Mouse (Mus musculus) forebrain, embryonic 15.5 days (tissue): ENCODE data around the gene Tanc1. TPM values are rescaled to one million over a fixed set of nuclear protein-coding genes. Genes with fewer than 3 reads are reported as not detected.

Experiments
- ATAC-seq: fragments of 200-750 bp; cut with Nextera tagmentation; replicated peaks from 2 replicates; pipeline ENCODE4 v1.8.0; 2017; ENCODE audit warnings: mild to moderate bottlenecking, moderate TSS enrichment, moderate library complexity
- H3K27ac ChIP-seq: fragments of 300-500 bp; sonication (generic); replicated peaks from 2 replicates; pipeline ENCODE4 v1.5.1; 2015; ENCODE audit warnings: mild to moderate bottlenecking, inconsistent platforms
- H3K27me3 ChIP-seq: fragments of 300-500 bp; sonication (generic); 2 replicates; pipeline ENCODE4 v1.6.1; 2015; ENCODE audit warnings: inconsistent platforms
- H3K36me3 ChIP-seq: fragments of 300-500 bp; sonication (generic); 2 replicates; pipeline ENCODE4 v1.6.1; 2015; ENCODE audit warnings: mild to moderate bottlenecking, inconsistent platforms
- H3K4me1 ChIP-seq: fragments of 300-500 bp; sonication (generic); 2 replicates; pipeline ENCODE4 v1.6.1; 2015; ENCODE audit warnings: inconsistent platforms
- H3K4me2 ChIP-seq: fragments of 300-500 bp; sonication (generic); replicated peaks from 2 replicates; pipeline ENCODE4 v1.6.1; 2015; ENCODE audit warnings: mild to moderate bottlenecking, inconsistent platforms
- H3K4me3 ChIP-seq: fragments of 300-500 bp; sonication (generic); 2 replicates; pipeline ENCODE4 v1.5.1; 2015; ENCODE audit warnings: mild to moderate bottlenecking, inconsistent platforms
- H3K9ac ChIP-seq: fragments of 300-500 bp; sonication (generic); replicated peaks from 2 replicates; pipeline ENCODE4 v1.6.1; 2015; ENCODE audit warnings: mild to moderate bottlenecking, inconsistent platforms
- H3K9me3 ChIP-seq: fragments of 300-500 bp; sonication (generic); 2 replicates; pipeline ENCODE4 v1.6.1; 2016; ENCODE audit warnings: inconsistent platforms
- WGBS: fragments of 180-500 bp; shearing (Covaris S2); methylation state at CpG from one replicate; pipeline ENCODE4 v1.1.7; 2015; ENCODE audit warnings: mixed read lengths; 5-methylcytosine and 5-hydroxymethylcytosine counted together
- polyA plus RNA-seq: library from polyadenylated mRNA; unstranded; fragments of >200 nt; fragmentation: Nextera tagmentation; extraction: Ambion mirVana; gene quantifications from 2 replicates; pipeline ENCODE4 v1.2.1, GENCODE M21; 2015

The Tanc1 gene
- polyA plus RNA-seq, 1 experiment from 2014 or later: 9.1 TPM

GRCm38 (mm10) chr2:59637040-59637785 lies 25.4 kb downstream of the Tanc1 start:
- no peak for ATAC-seq
- WGBS: 95% methylated on average over 18 of the region's 18 CpGs
- no peak overlapping the region for H3K4me3 ChIP-seq
- no peak overlapping the region for H3K9ac ChIP-seq
- H3K4me1 ChIP-seq: no peaks in the 10 kb centered on the region
- no peaks in the 10 kb centered on the region for H3K36me3 ChIP-seq
- H3K27ac ChIP-seq: no peak overlapping the region
- no peaks in the 10 kb centered on the region for H3K27me3 ChIP-seq
- H3K9me3 ChIP-seq: no peaks in the 10 kb centered on the region
- no peak overlapping the region for H3K4me2 ChIP-seq

DNA sequence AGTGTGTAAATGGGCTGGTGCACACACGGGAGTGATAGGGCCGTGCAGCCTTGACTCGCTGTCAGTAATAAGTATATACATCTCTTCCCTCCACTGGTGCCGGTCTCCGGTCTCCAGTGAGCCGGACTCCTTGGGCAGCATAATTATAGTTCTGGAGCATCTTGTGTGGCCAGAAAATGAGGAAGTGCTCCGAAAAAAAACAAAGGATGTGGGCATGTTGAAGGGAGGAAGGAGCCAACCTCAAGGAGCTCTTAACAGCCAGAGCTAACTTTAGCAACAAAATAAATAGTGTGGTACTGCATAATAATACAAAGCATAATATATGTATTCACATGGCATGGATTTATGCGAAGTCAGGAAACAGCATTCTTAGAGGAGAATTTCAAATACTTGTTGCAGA lies 30.9 kb downstream of the Tanc1 start:
- no peak overlapping the region for H3K27ac ChIP-seq
- WGBS: 81% methylated on average over 8 of the region's 8 CpGs
- no peak for ATAC-seq
- no peak overlapping the region for H3K4me2 ChIP-seq
- no peaks in the 10 kb centered on the region for H3K9me3 ChIP-seq
- H3K36me3 ChIP-seq: no peaks in the 10 kb centered on the region
- no peak overlapping the region for H3K4me3 ChIP-seq
- H3K9ac ChIP-seq: no peak overlapping the region
- peaks cover 19% of the 10 kb centered on the region for H3K4me1 ChIP-seq
- H3K27me3 ChIP-seq: no peaks in the 10 kb centered on the region

DNA sequence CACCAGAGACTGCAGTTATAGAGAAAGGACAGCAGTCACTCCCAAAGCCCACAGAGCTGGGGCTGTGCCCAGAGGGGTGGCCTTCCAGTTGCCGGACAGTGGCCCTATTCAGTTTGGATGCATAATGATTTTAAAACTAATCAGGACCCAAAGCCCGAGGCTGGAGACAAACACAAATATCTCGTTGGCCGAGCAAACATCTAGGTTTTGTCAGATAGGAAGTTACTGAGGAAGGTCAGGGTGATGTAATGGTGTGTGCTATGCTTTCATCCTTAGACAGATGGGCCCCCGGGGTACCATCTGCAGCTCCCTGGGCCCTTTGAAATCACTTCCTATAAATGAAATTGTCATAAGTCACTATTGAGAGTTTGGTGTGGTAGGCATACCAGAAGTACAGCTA lies 33.0 kb downstream of the Tanc1 start:
- Histone ChIP-seq H3K4me2 (no peak overlapping the region), H3K27ac (no peak overlapping the region), H3K27me3 (no peaks in the 10 kb centered on the region)

DNA sequence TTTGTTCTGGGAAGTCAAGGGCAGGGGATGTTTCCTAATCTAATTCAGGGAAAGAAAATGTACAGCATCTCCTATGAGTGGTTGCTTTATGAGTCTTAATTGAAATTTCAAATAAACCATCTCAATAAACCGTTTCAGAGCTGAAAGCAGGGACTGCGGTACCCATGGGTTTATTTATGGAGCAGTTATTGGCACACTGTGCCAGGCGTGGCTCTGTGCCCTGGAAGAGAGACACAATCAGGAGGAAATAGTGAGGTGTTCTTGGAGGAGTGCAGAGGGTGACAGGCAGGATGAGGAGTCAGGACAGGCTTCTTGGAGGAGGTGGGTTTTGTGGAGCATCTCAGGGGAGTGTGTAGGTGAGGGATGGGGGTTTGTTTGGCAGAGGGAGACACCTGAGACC lies 33.7 kb downstream of the Tanc1 start:
- Histone ChIP-seq H3K4me3 (no peak overlapping the region), H3K9me3 (no peaks in the 10 kb centered on the region), H3K9ac (no peak overlapping the region), H3K36me3 (no peaks in the 10 kb centered on the region), H3K27ac (no peak overlapping the region), H3K27me3 (no peaks in the 10 kb centered on the region), H3K4me2 (no peak overlapping the region), H3K4me1 (peaks cover 30% of the 10 kb centered on the region)
- WGBS: 25% methylated on average over 3 of the region's 3 CpGs
- ATAC-seq: peak; percentile 54

More for the DNA sequence above, 33.0 kb downstream of the Tanc1 start:
- 32% methylated on average over 5 of the region's 5 CpGs for WGBS
- no peaks in the 10 kb centered on the region for H3K36me3 ChIP-seq
- peaks cover 30% of the 10 kb centered on the region for H3K4me1 ChIP-seq
- ATAC-seq: no peak
- no peak overlapping the region for H3K9ac ChIP-seq
- no peaks in the 10 kb centered on the region for H3K9me3 ChIP-seq
- H3K4me3 ChIP-seq: no peak overlapping the region

GRCm38 (mm10) chr2:59646740-59647390 lies 35.0 kb downstream of the Tanc1 start:
- no peak overlapping the region for H3K4me3 ChIP-seq
- H3K27me3 ChIP-seq: no peaks in the 10 kb centered on the region
- ATAC-seq: no peak
- 85% methylated on average over 20 of the region's 20 CpGs for WGBS
- peaks cover 30% of the 10 kb centered on the region for H3K4me1 ChIP-seq
- H3K9ac ChIP-seq: no peak overlapping the region
- H3K27ac ChIP-seq: no peak overlapping the region
- no peaks in the 10 kb centered on the region for H3K36me3 ChIP-seq
- H3K9me3 ChIP-seq: no peaks in the 10 kb centered on the region
- H3K4me2 ChIP-seq: no peak overlapping the region

DNA sequence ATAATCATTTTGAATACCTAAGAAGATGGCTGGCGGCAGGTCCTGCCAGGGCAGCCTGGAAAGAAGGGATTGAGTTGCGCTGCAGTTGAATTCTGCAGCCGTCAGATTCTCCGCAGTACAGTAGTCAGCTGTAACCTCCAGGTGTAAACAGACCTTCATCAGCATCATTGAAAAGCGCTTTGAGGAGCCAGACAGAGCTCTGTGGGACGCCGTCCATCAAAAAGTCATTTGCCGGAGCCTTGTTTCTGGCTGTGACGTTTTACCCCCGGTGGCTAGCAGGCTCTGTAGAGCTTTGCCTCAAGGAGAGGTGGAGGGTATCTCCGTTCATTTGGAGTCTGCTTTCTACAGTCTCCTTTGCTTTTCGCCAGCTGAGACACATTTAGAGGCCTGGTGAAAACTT lies 36.6 kb downstream of the Tanc1 start:
- 11% methylated on average over 12 of the region's 12 CpGs for WGBS
- H3K4me2 ChIP-seq: 0 out of 2 replicates have a peak overlapping the region, but pooled peaks have one; percentile 6
- ATAC-seq: no peak
- H3K27me3 ChIP-seq: no peaks in the 10 kb centered on the region
- H3K4me3 ChIP-seq: no peak overlapping the region
- H3K9ac ChIP-seq: no peak overlapping the region
- H3K36me3 ChIP-seq: no peaks in the 10 kb centered on the region
- no peak overlapping the region for H3K27ac ChIP-seq
- peaks cover 37% of the 10 kb centered on the region for H3K4me1 ChIP-seq
- H3K9me3 ChIP-seq: no peaks in the 10 kb centered on the region

DNA sequence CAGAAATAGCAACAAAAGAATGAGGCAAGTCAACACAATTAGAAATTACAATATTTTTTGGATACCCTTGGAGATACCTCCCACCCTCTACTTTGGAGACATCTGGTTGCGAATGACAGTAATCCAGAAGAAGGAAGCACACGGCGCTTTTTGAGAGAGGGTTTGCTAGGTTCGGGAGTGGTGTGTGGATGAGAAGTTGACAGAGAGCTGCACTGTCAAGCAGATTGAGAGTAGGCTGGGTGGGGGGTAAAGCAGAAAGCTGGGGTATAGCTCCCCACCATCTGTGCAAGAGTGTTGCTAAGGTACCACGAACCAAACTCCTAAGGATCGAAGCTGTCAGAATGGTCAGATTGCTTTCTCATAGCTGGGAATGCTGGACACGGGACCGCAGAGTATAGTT lies 40.0 kb downstream of the Tanc1 start:
- no peak for ATAC-seq
- no peaks in the 10 kb centered on the region for H3K36me3 ChIP-seq
- H3K4me2 ChIP-seq: no peak overlapping the region
- no peaks in the 10 kb centered on the region for H3K9me3 ChIP-seq
- H3K4me1 ChIP-seq: peaks cover 34% of the 10 kb centered on the region
- no peak overlapping the region for H3K4me3 ChIP-seq
- H3K27me3 ChIP-seq: no peaks in the 10 kb centered on the region
- no peak overlapping the region for H3K9ac ChIP-seq
- 93% methylated on average over 8 of the region's 8 CpGs for WGBS
- H3K27ac ChIP-seq: no peak overlapping the region

DNA sequence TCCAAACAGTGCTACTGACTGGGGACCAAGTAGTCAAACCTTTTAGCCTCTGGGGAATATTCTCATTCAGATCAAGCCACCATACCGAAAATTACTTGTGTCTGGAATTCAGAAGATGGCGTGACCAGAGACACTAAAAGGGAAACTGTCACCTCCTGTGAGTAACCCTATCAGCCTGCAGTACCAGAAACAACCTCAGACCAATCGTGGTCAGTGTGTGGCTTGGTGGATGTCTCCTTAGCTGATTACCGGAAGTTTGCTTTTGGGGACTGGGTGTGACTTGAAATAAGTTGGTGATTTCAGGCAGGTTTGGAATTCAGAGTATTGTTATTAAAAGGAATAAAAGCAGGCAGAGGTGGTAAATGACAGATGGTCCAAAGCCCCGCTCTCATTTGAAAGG lies 40.9 kb downstream of the Tanc1 start:
- no peaks in the 10 kb centered on the region for H3K36me3 ChIP-seq
- no peak overlapping the region for H3K9ac ChIP-seq
- peaks cover 33% of the 10 kb centered on the region for H3K4me1 ChIP-seq
- no peaks in the 10 kb centered on the region for H3K27me3 ChIP-seq
- ATAC-seq: no peak
- 53% methylated on average over 5 of the region's 5 CpGs for WGBS
- H3K4me3 ChIP-seq: no peak overlapping the region
- H3K4me2 ChIP-seq: no peak overlapping the region
- H3K9me3 ChIP-seq: no peaks in the 10 kb centered on the region
- no peak overlapping the region for H3K27ac ChIP-seq

DNA sequence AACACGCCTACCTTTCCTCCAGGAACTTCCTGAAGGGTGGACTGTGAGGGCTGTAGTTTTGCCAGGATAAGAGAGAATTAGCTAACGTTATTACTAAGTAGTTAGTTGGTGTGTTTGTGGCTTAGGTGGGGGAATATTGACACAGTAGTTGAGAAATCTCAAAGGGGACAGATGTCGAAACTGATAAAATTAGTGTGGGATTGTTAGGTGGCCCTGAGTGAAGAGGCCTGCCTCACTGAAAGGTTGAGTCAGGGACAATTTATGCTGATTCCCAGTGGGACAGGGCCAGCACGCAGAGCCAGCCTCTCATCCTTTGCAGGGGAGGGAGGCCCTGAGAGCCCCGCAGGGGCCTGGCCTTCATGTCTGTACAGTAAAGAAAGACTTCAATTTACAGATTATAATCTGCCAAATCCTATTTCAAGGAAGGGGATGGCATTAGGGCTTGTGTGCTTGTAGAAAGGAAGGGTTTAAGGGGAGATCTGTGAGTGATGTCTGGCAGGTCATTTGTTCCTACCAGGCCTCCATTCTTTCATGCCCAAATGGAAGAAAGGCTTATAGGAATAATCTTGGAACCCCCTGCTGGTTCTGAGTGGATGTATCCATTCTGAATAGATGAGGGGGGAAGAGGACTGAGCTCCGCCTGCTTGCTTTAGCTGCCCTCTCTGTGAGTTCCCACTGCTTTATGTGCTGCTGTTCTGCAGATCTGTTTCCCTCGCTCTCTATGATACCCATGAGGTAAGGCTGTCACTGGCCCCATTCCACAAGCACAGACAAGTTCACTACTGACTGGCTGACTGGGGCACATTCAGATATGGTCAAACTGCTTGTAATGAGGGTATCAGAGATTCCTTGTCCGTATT lies 41.7 kb downstream of the Tanc1 start:
- peaks cover 26% of the 10 kb centered on the region for H3K4me1 ChIP-seq
- WGBS: 16% methylated on average over 8 of the region's 8 CpGs
- no peak overlapping the region for H3K9ac ChIP-seq
- peak; percentile 85 for ATAC-seq
- H3K36me3 ChIP-seq: no peaks in the 10 kb centered on the region
- no peak overlapping the region for H3K4me2 ChIP-seq
- peak overlapping the region; percentile 46 for H3K27ac ChIP-seq
- H3K4me3 ChIP-seq: no peak overlapping the region
- no peaks in the 10 kb centered on the region for H3K9me3 ChIP-seq
- H3K27me3 ChIP-seq: no peaks in the 10 kb centered on the region

GRCm38 (mm10) chr2:59655471-59655870 lies 43.6 kb downstream of the Tanc1 start:
- no peak overlapping the region for H3K9ac ChIP-seq
- H3K9me3 ChIP-seq: no peaks in the 10 kb centered on the region
- no peak overlapping the region for H3K4me3 ChIP-seq
- H3K27ac ChIP-seq: 0 out of 2 replicates have a peak overlapping the region, but pooled peaks have one; percentile 7
- ATAC-seq: no peak
- peaks cover 22% of the 10 kb centered on the region for H3K4me1 ChIP-seq
- H3K4me2 ChIP-seq: no peak overlapping the region
- H3K36me3 ChIP-seq: no peaks in the 10 kb centered on the region
- 18% methylated on average over 7 of the region's 7 CpGs for WGBS
- H3K27me3 ChIP-seq: no peaks in the 10 kb centered on the region

DNA sequence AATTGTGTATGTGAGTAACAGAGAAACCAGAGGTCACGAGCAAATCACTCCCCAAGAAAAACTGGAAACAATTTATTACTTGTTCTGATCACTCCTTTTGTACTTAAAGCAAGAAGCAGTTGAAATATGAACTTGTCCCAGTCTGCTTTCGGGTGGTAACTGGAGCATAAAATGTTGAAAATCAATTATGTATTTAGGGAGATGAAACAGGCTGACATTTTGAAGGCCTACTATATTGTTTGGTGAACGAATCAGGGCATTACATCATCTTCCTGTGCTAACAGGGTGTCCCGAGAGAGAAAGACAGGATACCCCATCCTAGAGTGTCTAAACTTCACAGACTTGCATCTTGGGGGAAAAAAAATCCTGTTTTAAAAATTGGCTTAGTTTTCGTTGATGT lies 44.8 kb downstream of the Tanc1 start:
- WGBS: 51% methylated on average over 5 of the region's 5 CpGs
- ATAC-seq: no peak
- Histone ChIP-seq H3K27ac (no peak overlapping the region), H3K9ac (no peak overlapping the region), H3K36me3 (no peaks in the 10 kb centered on the region), H3K4me1 (peaks cover 32% of the 10 kb centered on the region), H3K4me3 (no peak overlapping the region), H3K27me3 (no peaks in the 10 kb centered on the region), H3K9me3 (no peaks in the 10 kb centered on the region), H3K4me2 (no peak overlapping the region)

- Histone ChIP-seq H3K4me1 (peaks cover 25% of the 10 kb centered on the region), H3K9ac (no peak overlapping the region), H3K27ac (no peak overlapping the region), H3K36me3 (no peaks in the 10 kb centered on the region), H3K4me2 (no peak overlapping the region), H3K4me3 (no peak overlapping the region), H3K9me3 (no peaks in the 10 kb centered on the region), H3K27me3 (no peaks in the 10 kb centered on the region)
- ATAC-seq: no peak
- WGBS: 68% methylated on average over 6 of the region's 6 CpGs
These were observed 47.8 kb downstream of the Tanc1 start for GRCm38 (mm10) chr2:59659686-59660085.
